Comparison of ENCODE assay signal across 25 mouse cellular contexts in genomic region chr13:42391330-42392005, GRCm38 (mm10).
"Had no signal": no experiment of that assay in that cellular context is flagged by ENCODE, and none has a peak within 500 bp of the region (broad histone marks: within the 10 kb centered on the region; RNA-seq: fewer than 3 reads in every experiment).

No protein-coding gene starts in this region.

- H3K4me1 ChIP-seq: heart, embryonic 10.5 days; heart, embryonic 12.5 days; hindbrain, embryonic 10.5 days; hindbrain, embryonic 12.5 days; intestine, embryonic 15.5 days; limb, embryonic 13.5 days; limb, embryonic 15.5 days; liver, embryonic 12.5 days had no signal

- H3K9ac ChIP-seq: heart, embryonic 12.5 days; hindbrain, embryonic 12.5 days; hindbrain, embryonic 14.5 days; intestine, embryonic 15.5 days; limb, embryonic 13.5 days; limb, embryonic 15.5 days; liver, embryonic 12.5 days had no signal

- H3K36me3 ChIP-seq: heart, embryonic 10.5 days; heart, embryonic 12.5 days; hindbrain, embryonic 10.5 days; hindbrain, embryonic 12.5 days; intestine, embryonic 15.5 days; limb, embryonic 13.5 days; limb, embryonic 15.5 days; liver, embryonic 12.5 days had no signal

- H3K4me2 ChIP-seq: heart, embryonic 12.5 days; hindbrain, embryonic 12.5 days; hindbrain, embryonic 14.5 days; intestine, embryonic 15.5 days; limb, embryonic 13.5 days; limb, embryonic 15.5 days; liver, embryonic 12.5 days had no signal

- H3K4me3 ChIP-seq: heart, embryonic 10.5 days; heart, embryonic 12.5 days; hindbrain, embryonic 10.5 days; hindbrain, embryonic 12.5 days; intestine, embryonic 15.5 days; layer of hippocampus, adult 2 months; left cerebral cortex, adult 2 months; limb, embryonic 13.5 days; limb, embryonic 15.5 days; liver, embryonic 12.5 days had no signal

- H3K27me3 ChIP-seq: heart, embryonic 12.5 days; hindbrain, embryonic 12.5 days; intestine, embryonic 15.5 days; limb, embryonic 13.5 days; limb, embryonic 15.5 days; liver, embryonic 12.5 days had no signal

- DNase-seq: gastrocnemius, postnatal 14 days; gastrocnemius, postnatal 36 days; heart, adult 18-20 months; heart, postnatal 10 days; heart, postnatal 4 days; kidney, adult 18-20 months; kidney, adult 8-10 months; kidney, postnatal 10 days; kidney, postnatal 25 days; kidney, postnatal 4 days; left cerebral cortex, postnatal 4 days had no signal

- H3K27ac ChIP-seq: heart, embryonic 10.5 days; hindbrain, embryonic 10.5 days; hindbrain, embryonic 12.5 days; hindbrain, embryonic 14.5 days; intestine, embryonic 15.5 days; layer of hippocampus, adult 2 months; left cerebral cortex, adult 2 months; limb, embryonic 13.5 days; limb, embryonic 15.5 days; liver, embryonic 12.5 days had no signal

- H3K9me3 ChIP-seq: heart, embryonic 10.5 days; heart, embryonic 12.5 days; hindbrain, embryonic 10.5 days; hindbrain, embryonic 12.5 days; intestine, embryonic 15.5 days; limb, embryonic 13.5 days; limb, embryonic 15.5 days; liver, embryonic 12.5 days had no signal

- ATAC-seq: hindbrain, embryonic 16.5 days; inflammation-experienced regulatory T-cells, adult 6 months; intestine, embryonic 15.5 days; intestine, postnatal 0 days; liver, embryonic 12.5 days had no signal
